Mouse (Mus musculus): Measurements from ENCODE around the gene Snd1.

Snd1 gene

DNA sequence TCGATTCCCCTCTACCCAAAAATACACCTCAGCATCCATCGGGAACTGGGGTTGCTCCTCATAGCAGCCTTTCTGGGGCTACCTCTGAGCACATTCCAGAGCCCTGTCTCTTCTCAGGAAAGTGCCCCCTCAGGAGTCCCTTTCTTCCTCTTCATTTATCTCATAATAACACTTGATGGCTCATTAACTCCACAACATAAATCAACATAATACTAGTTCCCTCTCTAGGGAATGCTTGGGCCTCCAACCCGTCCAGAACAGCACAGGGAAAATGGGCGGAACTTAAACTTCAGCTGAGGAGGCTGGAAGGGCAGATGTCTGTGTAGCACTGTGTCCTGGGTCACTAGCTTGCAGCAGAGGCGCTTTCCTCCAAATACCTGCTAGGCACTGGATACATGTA lies 488.2 kb downstream of the Snd1 start:
- in situ Hi-C loops (cut with MseI, MboI): no loop called here

- in situ Hi-C loops (cut with MseI, MboI): no loop called here
Measured at GRCm38 (mm10) chr6:28965264-28965663, 490.3 kb downstream of the Snd1 start.

DNA sequence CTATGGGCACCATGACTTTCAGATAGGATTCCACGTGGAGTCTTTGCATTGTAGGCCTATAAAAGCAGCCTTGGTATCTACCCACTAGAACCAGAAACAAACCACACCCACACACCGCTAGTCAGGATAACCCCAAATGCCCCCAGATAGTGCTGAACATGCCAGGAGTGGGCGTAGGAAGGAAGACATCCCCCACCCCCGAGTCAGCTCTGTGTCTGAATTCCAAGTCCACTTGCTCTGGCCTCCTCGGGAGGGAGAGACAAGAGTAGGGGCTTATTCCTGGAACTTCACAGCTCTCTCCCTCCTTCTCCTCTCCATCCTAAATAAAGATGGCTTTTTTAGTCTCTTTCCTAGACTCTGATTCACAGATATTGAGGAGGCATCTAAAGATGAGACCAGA lies 494.7 kb downstream of the Snd1 start:
- in situ Hi-C loops (cut with MseI, MboI): no loop called here

- in situ Hi-C loops (cut with MseI, MboI): no loop called here
Measured at GRCm38 (mm10) chr6:28970711-28971110, 495.8 kb downstream of the Snd1 start.

- in situ Hi-C loops (cut with MseI, MboI): no loop called here
Measured at GRCm38 (mm10) chr6:28974498-28974897, 499.6 kb downstream of the Snd1 start.

GRCm38 (mm10) chr6:28975106-28975505 lies 500.2 kb downstream of the Snd1 start:
- in situ Hi-C loops (cut with MseI, MboI): no loop called here

GRCm38 (mm10) chr6:28978031-28978430 lies 503.1 kb downstream of the Snd1 start:
- in situ Hi-C loops (cut with MseI, MboI): no loop called here

- in situ Hi-C loops (cut with MseI, MboI): no loop called here
Measured at GRCm38 (mm10) chr6:28978881-28979280, 503.9 kb downstream of the Snd1 start.

DNA sequence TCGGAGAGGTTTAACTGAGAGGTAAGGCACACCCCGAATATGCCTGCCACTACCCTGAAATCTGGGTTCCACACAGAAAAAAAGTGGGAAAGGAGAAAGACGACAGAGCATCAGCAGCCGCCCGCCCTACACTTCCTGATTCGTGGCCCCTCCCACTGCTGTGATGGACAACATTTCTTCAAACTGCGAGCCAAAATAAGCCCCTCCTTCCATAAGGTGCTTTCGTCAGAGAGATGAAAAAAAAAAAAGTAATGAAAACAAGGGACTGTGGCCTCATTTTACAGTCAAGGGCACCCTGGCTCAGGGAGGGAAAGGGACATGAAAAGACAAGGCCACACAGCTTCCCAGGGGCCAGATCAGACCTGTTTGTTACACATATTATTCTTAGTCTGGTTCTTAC lies 504.6 kb downstream of the Snd1 start:
- in situ Hi-C loops (cut with MseI, MboI): no loop called here

GRCm38 (mm10) chr6:28980219-28980618 lies 505.3 kb downstream of the Snd1 start:
- in situ Hi-C loops (cut with MseI, MboI): no loop called here

DNA sequence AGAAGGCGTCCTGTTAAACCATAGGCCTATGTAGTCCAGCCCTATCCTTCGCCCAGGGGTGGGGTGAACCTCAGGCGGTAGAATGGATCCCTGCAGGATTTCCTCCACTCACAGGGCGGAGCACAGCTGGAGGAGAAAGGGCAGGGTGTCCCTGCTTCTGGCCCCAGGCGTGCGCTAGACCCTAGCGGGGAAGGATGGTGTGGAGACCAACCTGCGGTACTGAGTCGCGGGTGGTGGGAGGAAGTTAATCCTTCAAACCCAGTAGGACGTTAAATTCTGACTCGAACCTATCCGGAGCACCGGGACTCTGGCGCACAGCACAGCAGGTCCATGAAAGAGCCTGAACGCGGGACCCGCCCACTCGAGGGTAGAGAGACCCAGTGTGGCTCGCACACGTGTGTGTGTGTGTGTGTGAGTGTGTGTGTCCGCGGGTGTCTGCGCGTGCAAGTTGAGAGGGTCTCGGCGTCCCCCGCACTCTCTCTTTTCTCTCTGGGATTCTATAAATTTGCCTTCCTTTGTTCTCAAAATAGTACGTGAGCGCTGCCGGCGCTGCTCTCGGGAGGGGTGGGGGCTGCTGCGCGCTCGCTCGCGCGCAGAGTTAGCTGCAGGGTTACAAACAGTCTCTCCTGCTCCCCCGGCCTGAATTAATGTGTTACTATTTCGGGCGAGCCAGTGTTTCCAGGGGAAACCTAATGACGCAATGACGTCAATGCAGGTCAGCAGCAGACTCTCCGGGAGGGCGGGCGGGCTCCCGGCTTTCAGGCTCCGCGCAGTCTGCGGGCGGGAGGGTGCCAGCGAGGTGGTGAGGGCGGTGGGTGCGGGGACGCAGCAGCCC lies 506.0 kb downstream of the Snd1 start:
- in situ Hi-C loops (cut with MseI, MboI): no loop called here

GRCm38 (mm10) chr6:28981585-28981948 lies 506.6 kb downstream of the Snd1 start:
- in situ Hi-C loops (cut with MseI, MboI): no loop called here

DNA sequence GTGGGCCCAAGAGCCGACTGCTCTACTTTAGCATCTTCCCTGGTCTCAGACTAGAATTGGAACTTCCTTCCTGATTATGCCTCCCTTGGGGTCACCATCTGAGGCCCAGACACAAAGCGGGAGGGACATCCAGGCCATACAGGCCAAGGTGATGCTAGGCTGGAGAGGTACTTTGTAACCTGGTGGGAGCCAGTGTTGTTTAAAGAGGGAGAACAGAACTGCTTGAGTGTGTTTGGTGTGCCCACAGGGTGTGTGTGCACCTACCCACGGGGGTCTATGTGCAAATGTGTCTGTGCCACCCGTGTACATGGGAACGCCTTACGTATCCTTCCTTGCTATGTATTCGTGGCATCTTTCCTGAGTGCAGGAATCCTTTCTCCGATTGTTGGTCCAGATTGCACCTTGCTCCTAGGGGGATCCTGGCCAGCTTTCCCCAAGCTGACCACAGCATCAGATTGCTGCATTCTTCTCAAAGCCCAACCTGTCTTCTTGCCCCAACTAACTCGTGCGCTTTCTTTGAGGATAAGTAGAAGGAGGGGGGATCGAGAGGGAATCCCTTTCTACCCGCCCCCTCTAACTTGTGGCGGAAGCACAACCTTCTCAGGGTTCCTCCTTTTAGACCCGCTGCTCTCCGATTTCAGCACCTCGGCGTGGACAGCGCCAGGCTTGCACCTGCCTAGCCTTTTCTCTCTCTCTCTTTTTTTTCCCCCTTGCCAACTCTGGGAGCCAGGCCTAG lies 507.2 kb downstream of the Snd1 start:
- in situ Hi-C loops (cut with MseI, MboI): no loop called here

- in situ Hi-C loops (cut with MseI, MboI): no loop called here
Measured at GRCm38 (mm10) chr6:28982817-28983216, 507.9 kb downstream of the Snd1 start.
